Mouse (Mus musculus) CH12F3 (cell line): Measurements from ENCODE around the gene Lrch3.
"Not testable (repeated sequence)": the region's sequence is repeated elsewhere in the genome, so short reads cannot be mapped to it uniquely, and the experiment has no call there.

Source experiments
- in situ Hi-C: fragments of 300-500 bp; cut with MboI; formaldehyde crosslinking; loops from 2 replicates; pipeline ENCODE4 v1.14.3; 2020; ENCODE audit warnings: low sequenced_read_pairs

The Lrch3 gene

GRCm38 (mm10) chr16:33049809-33050208, 135.9 kb downstream of the Lrch3 start:
- in situ Hi-C loops, result no loop called here

GRCm38 (mm10) chr16:33053141-33053540, 139.2 kb downstream of the Lrch3 start:
- in situ Hi-C loops, result no loop called here

DNA sequence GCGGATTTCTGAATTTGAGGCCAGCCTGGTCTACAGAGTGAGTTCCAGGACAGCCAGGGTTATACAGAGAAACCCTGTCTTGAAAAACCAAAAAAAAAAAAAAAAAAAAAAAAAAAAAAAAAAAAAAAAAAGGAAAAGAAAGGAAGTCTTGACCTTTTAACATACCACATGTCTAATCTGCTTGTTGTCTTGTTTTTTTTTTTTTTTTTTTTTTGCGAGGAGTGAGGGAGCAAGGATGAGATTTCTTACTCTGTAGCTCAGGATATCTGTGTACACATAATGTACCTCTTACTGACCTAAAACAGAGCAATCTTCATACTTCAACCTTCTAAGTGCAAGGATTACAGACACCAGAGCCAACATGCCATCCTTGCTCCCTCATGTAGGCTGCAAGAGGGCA, 141.0 kb downstream of the Lrch3 start:
- in situ Hi-C loops, result not testable (repeated sequence)

DNA sequence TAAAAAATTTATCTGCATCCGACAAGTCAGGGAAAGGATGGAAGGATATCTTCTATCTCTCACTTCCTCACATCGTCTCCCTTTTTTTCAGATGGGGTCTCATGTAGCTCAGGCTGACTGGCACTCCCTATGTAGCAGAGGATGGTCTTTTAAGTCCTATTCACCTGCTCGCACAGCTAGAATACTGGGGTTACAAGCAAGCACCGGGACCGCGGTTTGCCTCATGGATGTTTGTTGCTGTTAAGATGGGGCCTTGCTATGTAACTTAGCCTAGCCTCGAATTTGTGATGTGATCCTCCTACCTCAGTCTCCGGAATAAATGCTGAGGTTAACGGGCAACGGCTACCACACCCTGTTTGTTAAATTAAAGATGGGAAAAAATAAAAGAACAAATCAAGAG, 141.8 kb downstream of the Lrch3 start:
- in situ Hi-C loops, result no loop called here

DNA sequence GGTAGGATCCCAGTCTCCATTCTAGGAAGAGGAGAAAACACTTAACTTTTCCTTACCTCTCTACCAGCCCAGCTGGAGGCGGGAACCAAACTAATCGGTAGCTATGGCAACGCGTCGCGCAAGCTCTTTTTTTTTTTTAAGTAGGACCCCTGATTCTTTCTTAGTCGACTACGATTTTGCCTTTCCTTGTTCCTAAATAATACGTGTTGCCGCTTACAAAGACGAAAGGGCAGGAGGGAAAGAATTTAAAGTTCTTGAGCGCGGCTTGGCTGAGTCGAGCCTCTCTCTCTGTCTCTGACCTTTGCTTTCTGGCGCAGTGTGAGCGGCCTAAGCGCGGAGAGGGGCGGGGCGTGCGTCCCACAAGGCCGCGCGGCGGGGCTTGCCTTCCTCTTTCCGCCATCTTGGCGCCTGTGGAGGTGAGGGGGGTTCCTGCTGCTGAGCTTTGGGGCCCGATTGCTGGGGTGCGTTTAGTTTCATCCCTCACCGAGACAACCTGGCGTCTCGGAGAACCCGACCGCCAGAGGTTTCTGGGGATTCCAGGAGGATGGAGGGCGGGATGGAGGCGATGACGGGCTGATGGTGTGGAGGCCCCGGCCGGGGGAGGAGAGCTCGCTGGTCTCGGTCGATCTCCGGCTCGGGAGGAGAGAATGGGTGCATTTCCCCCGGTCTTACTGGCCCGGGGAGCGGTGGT, 142.3 kb downstream of the Lrch3 start, which contains the start of the genes Iqcg and Rpl35a:
Iqcg (minus strand) TSS at position 124 of the 691 bp plus-strand sequence.
Rpl35a (plus strand) TSS at position 359 of the 691 bp plus-strand sequence.
- in situ Hi-C loops, result no loop called here

DNA sequence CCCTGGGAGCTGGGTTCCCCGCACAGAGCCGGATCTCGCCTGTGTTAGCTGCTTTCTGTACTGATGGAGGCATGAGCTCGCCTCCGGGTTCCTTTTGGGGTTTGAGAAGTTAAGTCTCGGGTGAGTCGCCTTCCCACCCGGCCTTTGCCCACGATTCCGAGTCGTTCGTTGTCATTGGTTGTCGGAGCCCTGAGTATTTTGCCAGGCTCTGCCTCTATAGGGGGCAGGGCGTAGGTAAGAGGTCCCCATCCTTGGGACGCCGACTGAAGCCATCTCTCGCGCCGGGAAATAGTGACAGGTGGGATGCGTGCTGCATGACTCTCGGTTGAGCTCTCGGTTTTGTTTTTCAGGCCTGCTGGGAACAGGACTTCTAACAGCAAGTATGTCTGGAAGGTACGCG, 142.9 kb downstream of the Lrch3 start:
- in situ Hi-C loops, result no loop called here

DNA sequence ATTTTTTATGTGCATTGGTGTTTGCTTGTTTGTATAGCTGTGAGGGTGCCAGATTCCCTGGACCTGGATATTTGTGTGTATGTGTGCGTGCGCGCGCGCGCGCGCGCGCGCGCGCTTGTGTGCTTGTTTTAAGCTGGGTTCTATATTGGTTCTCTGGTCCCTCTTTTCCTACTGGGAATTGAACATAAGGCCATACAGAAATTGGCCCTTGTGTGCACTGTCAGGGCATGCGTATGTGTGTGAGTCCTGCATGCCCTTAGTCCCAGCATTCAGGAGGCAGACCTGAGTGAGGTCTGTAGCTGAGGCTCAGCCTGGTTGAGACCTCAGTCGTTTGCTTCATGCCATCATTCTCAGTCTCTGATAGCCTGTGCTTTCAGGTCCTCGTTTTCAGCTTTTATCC, 144.1 kb downstream of the Lrch3 start:
- in situ Hi-C loops, result no loop called here

DNA sequence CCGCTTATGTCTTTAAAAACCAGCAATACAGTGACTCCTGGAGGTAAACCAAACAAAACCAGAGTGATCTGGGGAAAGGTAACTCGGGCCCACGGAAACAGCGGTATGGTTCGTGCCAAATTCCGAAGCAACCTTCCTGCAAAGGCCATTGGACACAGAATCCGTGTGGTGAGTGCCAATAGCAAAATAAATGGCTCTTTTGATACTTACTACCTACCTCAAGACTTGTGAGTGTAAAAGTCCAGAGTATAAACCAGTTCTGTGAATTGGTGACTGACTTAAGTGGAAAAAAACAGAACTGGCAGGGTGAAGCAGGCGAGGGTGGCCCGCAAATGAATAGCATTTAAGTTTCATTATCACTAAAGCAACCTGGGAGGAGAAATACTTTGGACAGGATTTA, 144.8 kb downstream of the Lrch3 start:
- in situ Hi-C loops, result not testable (repeated sequence)

DNA sequence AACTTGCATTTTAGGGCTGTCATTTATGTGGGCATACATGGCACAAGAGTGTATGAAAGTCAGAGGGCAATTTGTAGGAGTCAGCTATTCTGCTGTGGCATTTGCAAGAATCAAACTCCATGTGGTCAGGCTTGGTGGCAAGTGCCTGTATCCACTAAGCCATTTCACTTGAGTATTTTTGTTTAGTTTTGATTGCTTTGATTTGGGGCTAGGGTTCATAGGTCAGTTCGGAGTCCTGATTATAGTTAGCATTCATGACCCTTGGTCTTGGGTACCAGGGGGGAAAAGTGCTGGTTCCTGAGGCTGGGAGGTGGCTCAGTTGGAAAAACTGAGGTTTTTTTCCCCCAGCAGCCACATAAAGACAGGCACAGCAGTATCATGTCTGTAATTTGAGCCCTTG, 145.6 kb downstream of the Lrch3 start:
- in situ Hi-C loops, result no loop called here

- in situ Hi-C loops, result no loop called here
Measured at GRCm38 (mm10) chr16:33060926-33061325, 147.0 kb downstream of the Lrch3 start.

GRCm38 (mm10) chr16:33061400-33061799, 147.5 kb downstream of the Lrch3 start:
- in situ Hi-C loops, result no loop called here

- in situ Hi-C loops, result no loop called here
Measured at GRCm38 (mm10) chr16:33062024-33062681, 148.3 kb downstream of the Lrch3 start, which contains the start of gene Lmln. Gene Lmln (plus strand): TSS chr16:33062521.

DNA sequence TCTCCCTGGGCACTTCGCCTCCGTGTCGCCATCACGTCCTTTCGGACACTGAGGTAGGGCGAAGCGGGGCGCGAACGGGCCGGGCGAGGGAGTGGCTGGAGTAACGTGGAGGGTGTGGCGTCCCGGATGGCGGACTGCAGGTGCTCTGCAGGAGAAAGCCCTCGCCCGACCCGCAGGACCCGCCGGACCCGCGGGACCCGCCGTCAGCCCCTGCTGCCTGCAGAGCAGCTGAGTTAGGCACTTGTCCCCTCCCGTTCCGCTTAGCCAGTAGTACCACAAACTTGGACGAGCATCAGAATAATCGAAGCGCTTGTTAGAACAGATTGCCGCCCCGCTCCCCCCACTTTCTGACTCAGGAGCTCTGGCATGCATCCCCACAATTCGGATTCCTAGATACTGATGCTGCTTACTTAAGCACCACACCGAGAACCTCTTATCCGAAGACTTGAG, 148.8 kb downstream of the Lrch3 start:
- in situ Hi-C loops, result no loop called here

DNA sequence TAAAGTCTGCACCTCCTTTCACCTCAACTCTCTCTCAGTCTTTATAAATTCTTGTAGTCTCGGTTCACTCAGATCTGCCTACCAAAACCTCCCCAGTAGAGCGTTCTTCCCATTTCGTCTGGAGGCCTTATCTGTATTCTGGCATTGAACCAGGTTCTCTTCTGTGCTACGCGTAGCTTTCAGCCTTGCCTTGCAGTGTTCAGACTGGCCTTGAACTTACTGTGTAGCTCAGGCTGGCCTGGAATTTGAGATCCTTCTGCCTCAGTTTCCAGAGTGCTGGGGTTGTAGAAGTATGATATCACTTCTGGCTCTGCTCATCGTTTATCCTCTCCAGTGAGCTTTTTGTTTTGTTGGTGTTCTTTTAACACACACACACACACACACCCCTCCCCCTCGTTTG, 149.4 kb downstream of the Lrch3 start:
- in situ Hi-C loops, result no loop called here

DNA sequence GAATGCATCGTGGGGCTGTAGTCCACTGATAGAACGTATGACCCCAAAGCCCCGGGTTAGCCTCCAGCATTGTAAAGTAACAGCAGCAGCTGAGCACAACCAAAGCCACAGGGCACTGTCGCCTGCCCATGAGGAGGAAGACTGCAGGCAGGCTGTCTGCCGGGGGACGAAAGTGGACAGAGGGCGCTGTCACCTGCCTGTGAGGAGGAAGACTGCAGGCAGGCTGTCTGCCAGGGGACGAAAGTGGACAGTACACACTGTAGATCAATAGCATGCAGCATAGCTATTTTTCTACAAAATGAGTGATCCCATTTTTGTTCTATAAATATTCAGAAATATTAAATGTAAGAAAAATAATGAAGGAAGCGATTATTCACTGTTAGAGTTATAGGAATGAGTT, 150.7 kb downstream of the Lrch3 start:
- in situ Hi-C loops, result no loop called here
